Mouse (Mus musculus) erythroblast, embryonic 14.5 days (primary cell): ENCODE results near the gene Nfkbiz.

ENCODE experiments used
- GATA1 ChIP-seq: IDR thresholded peaks from 2 replicates; pipeline ENCODE4 v1.6.1; 2012; ENCODE audit warnings: low read length, inconsistent platforms, mixed read lengths
- TAL1 ChIP-seq: IDR thresholded peaks from 3 replicates; pipeline ENCODE4 v1.6.1; 2012; ENCODE audit warnings: low read length, inconsistent platforms, mixed read lengths

DNA sequence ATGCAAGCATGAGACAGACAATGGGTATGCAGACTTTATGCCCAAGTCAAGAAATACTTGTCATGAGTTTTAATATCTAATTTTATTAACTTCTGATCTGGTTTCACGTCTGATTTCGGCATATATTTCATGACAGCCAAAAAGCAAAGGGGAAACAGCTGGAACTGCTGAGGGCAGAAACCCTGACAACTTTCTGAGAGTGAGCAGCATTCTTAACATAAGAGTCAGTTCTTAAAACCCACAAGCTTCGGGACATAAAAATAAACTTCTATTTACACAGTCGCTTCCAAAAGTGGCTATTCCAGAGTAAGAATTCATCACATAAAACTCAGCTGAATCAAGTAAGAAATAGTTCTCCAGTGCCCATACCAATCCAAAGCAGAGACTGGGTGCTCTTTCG, 4.4 kb upstream of the Nfkbiz start:
- TF ChIP-seq TAL1 (no peak), GATA1 (no peak)
